Mouse (Mus musculus) cerebellum, adult 11 months (tissue): ENCODE measurements around the gene Lmod1.
"Not testable (repeated sequence)": the region's sequence is repeated elsewhere in the genome, so short reads cannot be mapped to it uniquely, and the experiment has no call there.

Source experiments
- DNase-seq: peaks from one replicate; pipeline ENCODE4 v3.0.0; 2022

The Lmod1 gene

DNA sequence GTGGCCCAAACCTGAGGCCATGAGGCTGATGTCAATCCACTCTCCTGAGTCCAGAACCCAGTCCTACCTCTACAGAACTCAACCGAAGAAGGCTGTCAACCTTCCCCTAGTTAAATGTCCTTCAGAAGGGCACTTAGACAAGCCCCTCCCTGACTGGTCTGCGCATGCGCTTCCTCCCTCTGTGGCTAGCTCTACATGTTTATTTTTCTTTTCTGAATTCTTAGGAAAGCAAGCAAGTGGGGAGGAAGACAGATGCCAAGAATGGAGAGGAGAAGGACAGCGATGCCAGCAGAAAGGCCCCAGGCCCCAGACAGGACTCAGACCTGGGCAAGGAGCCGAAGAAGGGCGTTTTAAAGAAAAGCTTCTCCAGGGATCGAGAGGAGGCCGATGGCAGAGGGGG, 38.8 kb downstream of the Lmod1 start:
- no peak for DNase-seq

DNA sequence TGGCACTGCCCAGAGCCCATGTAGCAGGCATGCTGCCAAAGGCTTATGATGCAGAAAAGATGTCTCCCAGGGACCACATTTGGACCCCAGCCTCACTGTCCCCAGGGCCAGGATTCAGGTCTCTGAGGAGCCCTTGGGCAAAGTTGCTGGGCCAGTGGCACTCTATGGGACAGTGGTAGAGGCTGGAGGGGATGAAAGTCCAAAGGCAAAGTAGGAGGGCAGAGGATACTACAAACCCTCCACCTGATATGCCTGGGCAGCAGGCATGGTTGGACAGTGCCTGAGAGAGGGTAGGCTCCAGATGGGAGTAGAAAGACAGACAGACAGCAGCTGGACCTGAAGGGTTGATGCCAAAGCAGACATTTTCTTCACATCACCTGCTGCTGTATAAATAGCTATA, 41.8 kb downstream of the Lmod1 start:
- no peak for DNase-seq

DNA sequence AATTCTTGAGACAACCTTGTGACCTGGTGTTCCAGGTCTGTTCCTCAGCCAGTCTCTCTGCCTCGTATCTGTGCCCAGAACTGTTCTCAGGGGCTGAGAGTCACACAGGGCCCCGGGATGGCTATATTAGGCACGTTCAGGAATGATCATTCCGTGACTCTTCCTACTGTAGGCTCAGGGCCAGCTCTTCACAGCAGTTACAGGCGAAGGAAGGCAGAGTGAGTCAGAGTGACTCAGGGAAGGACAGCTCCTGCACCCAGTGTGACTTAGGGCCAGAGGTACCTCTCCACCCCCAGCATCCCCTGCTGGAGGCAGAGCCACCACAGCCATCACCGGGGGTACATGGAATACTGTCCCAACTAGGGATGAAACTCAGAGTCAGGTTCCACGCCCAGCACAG, 42.4 kb downstream of the Lmod1 start:
- DNase-seq = no peak

DNA sequence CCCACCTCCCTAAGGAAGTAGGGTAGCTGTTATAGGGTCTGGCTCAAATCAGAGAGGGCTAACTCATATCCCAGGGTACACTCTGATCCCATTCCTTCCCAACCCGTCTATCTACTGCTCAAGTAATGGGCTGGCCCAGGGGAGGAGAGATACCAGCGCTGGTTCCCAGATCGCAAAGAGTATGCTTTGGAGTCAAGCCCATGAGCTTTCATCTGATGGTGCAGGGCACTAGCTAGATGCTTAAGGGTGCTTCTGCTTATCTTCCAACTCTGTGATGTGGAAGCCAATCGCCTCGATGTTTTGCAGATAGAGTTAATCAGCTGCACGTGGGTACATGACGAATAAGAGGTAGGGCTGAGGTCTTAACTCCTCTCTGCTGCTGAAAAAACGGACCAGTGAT, 43.0 kb downstream of the Lmod1 start:
- DNase-seq = no peak

DNA sequence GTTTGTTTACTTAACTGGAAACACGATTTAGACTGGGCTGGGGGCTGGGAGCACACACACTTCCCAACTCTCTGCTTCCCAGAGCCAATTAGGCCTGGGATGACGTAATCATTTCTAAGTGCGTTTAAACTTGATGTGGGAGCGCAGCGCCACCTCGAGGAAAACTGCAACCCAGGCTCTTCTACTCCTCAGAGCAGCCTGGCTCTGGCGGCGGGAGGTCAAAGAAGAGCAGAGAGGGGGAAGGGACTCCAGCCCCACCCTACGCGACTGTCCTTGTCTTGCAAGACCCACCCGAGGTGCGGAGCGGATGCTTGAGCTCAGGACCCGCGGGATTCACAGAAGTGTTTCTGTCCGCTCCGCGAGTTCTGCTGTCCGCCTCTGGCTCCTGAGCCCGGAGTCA, 43.6 kb downstream of the Lmod1 start:
- peak; percentile 87 for DNase-seq

DNA sequence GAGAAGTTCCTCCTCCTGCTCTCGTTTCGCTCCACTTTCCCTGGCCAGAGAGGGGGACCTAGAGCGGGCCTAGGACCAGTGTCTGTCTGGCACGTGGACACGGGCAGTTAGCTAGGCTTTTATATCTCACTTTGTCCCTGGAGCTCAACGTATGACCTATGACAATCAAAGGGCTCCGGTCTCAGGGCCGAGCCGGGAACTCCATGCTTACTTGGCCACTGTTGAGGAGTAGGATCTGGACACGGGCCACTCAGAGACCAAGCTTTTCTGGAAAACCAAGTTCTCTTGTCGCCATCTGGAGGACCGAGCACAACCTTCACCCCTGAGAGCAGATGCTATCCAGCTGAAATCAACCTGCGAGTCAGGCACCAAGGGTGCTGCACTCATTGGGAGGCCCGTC, 44.4 kb downstream of the Lmod1 start:
- peak; percentile 49 for DNase-seq

DNA sequence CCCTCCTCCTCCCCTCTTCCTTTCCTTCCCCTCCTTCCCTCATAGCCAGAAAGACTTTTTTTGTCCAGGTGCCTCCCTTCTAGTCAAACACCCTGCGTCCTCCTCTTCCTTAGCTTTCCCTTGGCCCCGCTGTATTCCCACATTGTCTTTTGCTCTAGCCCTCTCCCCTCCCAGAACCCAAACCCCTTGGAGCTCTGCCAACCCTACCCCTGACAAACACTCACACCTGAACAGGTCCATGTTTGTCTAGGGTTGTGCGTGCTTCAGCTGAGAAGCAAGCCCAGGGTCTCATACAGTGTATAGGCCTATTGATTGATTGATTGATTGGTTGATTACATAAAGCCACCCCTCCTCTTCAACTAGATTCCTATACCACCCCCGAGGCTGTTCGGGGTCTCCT, 44.8 kb downstream of the Lmod1 start:
- peak; percentile 21 for DNase-seq

DNA sequence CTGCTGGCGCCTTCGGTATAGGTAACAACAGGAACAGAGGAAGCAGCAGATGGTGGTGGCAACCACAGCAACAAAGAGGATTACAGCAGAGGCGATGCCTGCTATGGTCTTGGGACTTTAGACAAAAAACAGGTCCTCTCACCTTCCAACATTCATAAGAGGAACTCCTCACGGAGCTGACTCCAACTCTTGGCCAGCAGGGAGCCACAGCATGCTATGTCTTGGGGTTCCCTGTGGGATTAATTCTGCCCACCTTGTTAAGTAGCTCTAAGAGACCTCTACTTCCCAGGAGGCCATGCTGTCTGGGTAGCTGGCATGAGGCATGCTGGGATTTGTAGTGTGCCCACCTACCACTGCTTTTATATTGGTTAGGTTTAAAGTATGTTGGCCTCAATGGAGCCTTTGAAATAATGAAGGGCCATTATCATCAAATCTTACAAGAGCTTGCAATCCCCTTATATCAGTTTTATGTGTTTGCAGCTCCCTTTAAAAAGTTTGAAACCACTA, 48.6 kb downstream of the Lmod1 start:
- no peak for DNase-seq

DNA sequence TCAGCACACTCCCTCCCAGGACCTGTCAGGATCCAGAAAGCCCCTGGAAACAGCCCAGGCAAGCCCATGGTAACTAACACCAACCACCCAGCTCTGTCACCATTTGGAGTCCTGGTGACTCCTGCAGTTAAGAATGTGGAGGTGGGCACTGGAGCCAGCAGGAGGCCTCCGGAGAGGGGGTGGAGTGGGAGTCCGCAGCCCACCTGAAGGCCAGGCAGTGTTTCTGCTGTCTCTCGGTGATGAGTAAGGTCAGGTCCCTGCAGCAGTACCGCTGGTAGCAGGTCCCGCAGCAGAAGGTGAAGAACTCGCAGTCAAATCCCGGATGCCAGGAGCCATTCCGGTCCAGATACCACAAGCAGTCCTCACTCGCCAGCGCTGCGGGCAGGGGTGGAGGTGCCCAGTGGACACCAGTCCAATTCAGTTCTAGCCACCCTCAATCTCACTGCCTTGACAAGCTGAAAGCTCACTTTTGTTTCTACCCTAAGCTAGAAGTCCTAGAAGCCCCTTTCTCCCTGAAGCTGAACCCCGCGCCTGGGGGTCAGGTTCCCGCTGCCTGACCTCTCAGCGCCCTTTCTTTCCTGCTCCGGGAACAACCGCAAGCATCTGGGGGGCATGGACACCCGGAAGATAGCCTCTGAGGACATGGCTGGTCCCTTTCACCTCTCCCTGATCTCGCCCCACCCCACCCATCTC, 49.7 kb downstream of the Lmod1 start:
- DNase-seq = peak; percentile 51

DNA sequence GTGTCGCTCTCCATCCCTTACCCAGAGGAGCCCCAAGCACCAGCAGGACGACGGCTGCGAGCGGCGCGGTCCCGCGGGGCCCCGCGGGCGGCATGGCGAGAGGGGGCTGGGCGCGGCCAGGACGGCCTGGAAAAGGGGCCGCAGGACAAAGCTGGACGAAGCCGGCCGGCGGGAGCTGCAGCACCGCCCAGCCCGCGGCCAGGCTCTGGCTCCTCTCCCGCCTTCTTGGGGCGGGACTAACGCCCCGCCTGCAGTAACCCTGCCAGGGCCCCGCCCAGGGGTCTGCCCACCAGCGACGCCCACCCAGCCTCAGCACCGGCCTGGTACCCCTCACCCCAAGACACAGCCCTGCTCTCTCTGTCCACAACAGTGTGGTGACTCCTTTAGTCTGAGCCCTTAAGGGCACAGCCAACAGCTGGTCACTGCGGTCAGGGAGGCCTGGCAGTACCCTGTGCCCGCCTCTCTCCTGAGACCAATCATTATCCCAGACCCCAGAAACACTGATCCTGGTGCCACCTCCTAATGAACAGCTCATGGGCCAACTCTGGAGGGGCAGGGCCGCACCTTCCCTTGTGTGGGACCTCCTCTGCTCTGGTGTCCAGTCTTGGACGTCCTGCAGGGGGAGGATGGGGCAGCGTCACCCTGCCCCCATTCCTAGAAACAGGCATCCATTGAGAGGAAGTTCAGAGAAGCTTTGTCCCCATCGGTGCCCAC, 50.4 kb downstream of the Lmod1 start, which contains the start of gene Shisa4:
Shisa4 (minus strand) TSS at position 370 of the 714 bp plus-strand sequence.
- DNase-seq = peak; percentile 70

DNA sequence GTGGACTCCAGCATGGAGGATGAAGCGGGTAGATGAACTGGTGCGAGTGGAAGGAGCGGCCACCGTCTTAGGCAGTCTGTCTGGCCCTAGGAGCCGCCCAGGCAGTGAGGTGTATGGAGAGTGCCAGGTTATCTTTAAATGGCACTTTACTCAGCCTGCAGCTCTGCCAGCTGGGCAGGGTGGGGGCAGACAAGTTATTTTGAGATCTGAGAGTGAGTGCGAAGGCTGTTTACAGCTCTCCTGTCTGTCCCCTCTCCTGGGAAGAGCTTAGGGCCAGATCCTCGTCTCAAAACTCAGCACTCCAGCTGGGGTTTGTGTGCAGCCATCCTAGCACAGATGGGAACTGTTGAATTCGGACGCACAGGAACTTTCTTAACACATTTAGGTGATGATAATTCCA, 54.0 kb downstream of the Lmod1 start:
- DNase-seq = no peak

DNA sequence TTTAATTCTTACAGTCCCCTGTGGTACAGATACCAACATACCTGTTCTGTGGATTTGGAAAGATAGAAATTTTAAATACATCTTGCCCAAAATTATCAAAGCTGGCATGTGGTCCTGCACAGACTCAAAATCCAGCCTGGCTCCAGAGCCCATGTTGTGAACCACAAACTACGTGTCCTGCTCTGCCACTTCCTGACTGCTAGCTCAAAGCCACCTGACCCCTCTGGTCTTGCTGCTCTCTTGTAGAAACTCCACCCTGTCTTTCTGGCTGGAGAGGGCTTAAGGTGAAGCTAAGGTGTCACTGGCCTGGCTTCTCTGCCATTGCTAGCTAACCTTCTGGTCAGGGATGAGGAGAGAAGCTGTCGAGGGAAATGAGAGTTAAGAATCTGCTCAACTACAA, 54.4 kb downstream of the Lmod1 start:
- DNase-seq = no peak

DNA sequence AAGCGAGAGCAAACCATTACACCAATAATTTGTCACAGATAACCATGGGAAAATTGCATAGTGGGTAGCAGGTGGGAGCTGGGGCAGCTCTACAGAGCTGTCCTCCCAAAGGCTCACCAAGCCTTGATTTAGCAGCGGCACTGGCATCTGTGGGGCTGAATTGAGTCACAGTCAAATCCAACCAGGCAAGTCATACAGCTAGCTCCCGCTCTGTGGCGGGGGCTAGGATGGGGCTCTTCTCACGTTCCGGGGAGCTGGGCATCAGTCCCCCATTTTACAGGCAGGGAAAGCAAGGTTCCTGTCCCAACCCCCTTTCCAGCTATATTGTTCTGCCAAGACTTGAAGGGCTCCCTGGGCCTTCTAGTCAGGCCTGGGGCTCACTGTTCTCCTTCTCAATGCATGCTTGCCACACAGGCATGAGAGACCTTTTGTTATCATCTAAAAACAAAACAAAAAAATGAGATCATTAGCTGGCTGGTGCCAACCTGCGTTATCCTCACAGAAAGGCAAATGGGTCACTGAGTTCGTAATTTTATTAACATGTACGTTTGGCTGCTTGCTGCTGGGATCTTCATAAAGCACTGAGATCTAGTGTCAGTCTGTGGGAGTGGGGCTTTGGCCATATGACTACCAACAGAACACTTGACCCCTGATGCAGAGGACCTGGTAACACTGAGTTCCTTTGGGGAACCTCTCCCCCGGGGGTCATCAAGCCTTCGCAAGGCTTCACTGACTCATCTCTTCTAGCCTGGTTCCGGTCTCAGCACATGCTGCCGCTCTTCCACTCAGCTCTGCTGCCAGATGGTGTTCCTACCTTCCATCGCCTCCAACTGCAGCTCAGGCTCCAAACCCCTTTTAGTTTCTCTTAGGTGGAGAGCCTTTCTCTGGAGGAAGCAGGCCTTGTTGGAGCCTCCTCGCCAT, 55.7 kb downstream of the Lmod1 start:
- DNase-seq = peak; percentile 39

DNA sequence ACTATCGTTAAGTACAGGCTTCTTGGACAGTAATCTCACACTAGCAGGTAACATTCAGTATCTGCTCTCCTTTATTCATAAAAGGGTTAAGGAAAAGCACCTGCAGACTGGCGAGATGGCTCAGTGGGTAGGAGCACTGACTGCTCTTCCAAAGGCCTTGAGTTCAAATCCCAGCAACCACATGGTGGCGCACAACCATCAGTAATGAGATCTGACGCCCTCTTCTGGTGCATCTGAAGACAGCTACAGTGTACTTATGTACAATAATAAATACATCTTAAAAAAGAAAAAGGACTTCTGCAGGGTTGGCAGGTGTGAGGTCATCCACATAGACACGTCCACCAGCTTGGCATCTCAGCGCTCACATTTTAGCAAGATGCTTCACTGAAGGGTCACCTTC, 57.0 kb downstream of the Lmod1 start:
- not testable (repeated sequence) for DNase-seq

DNA sequence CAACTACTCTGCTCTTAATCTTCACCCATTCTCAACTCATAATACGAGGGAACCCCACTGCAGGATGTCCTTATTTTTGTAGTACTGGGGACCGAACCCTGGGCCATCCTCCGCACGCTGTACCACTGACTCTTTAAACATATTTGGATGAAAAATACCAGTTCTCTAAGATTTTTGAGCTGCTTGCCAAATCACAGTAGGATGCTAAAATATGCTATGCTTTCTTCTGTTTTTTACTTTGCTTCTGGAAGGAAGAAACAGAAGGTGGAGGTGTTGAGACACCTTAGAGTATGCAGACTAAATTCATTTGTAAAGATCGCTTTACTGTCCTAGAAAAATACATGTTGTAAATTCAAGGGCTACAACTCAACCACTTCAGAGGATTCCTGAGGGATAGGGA, 59.6 kb downstream of the Lmod1 start:
- DNase-seq = no peak

DNA sequence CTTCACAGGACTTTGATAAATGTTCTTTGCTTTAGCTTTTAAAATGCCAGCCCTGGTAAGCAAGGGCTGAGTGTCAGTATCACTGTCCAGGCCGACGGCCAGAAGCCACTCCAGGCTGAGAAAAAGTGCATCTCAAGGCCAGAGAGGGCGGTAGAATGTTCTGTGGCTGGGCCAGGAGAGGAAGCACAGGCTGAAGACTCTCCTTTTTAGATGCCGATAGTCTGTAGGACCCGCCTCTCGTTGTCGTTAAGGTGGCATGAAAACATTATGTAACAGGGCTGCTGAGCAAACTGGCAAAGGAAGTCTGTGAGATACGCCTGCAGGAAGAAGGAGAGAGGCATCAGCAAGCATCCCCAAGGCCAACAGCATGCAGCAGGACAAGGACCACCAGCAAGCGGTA, 60.6 kb downstream of the Lmod1 start:
- DNase-seq = no peak

DNA sequence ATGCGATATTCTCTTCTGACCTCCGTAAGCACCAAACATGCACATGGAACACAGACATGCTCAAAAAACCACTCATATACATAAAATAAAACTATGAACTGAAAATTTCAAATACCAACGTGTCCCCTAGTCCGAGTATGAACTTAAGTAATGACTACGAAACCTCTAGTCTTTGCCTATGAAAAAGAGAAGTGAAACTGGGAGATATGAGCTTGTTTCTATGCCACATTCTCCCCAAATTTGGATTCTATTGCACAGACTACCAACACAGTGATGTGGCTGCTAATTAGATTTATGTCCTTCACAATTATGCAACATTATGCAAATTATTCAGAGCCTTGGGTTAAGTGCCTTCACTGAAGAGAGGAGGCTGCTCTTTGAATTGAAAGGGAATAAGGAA, 74.9 kb downstream of the Lmod1 start:
- no peak for DNase-seq

DNA sequence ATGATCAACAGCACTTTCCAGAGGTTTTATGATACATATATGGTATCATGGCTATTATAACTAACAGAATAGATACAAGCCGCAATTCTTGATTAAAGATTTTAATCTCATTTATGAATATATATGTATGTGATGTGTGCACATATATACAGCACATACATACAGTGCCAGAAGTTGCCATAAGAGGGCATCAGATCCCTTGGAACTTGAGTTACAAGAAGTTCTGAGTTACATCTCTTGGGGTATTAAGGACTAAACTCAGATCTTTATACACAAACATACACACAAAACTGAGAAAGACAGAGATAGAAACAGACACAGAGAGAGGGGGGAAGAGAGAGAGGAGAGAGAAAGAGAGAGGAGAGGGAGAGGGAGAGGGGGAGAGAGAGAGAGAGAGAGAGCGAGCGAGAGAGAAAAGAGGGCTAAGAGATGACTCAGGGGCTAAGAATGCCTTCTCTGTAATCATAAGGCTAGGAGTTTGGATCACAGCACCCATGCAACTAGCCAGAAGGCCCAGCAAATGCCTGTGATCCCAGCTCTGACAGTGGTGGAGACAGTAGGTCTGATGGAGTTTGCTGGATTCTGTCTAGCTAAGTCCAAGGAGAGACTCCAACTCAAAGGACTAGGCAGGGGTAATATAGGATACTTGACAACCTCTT, 77.0 kb downstream of the Lmod1 start:
- no peak for DNase-seq

DNA sequence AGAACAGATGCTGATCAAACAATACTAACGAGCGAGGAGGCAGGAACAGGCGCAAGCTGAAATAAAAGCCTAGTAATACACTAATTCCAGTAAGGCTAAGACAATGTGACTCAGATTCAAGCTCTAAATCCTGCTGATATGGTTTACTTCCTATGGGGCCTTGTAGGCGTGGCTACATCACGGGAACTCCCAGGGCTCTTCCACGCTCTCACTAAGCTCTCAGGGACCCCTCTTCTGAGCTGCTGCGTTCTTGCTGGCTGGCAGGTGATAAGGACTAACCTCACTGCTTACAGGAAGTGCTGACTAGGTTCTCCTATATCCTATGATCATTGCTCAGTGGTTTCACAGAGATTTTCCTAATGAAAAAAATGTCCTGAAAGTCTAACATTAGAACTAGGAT, 80.7 kb downstream of the Lmod1 start:
- no peak for DNase-seq

DNA sequence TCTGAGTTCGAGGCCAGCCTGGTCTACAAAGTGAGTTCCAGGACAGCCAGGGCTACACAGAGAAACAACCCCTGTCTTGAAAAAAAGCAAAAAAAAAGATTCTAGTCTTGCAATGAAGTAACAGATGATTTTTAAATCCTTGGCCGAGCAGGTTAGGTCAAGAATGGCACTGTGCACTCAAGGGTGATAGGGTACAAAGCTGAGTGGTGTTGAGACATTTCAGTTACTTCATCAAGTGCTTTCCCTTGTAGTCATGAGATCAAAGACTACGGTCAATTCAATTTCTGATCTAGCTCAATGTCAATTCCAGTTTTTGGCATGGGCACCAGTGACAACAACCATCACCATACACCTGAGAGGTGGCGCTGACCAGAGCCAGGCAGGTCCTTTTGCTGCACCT, 84.4 kb downstream of the Lmod1 start:
- DNase-seq = no peak

DNA sequence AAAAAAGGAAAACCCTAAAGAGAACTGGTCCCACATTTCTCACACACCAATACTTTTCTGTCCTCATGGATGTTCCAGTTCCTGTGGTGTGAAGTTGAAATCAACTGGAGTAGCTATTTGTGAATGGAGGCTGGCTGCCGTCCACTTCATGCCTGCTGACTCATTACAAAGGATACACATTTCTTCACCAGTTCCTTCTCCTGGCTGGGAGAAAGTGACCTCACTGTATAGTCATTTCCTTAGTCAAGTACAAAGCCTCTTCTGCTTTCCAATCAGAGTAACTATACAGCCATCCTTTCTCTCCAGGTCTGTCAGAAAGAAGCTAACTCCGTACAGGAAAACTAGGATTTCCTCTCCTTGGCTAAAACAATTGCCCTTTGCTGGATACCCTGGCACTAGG, 86.4 kb downstream of the Lmod1 start:
- no peak for DNase-seq

DNA sequence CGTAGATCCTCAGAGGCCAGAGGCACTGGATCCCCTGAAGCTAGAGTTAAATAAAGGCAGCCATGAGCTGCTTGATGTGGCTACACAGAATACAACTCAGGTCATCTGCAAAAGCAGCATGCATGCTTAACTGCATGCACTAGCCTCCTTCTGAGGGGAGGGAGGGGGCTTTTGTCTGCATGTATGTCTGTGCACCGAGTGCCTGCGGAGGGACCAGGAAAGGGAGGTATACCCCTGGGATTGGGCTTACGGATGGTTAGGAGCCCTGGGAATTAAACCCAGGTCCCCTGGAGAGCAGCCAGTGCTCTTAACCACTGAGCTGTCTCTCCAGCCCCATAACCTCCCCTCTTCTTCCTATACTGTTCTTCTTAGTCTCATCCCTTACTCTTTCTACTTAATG, 87.5 kb downstream of the Lmod1 start:
- no peak for DNase-seq

DNA sequence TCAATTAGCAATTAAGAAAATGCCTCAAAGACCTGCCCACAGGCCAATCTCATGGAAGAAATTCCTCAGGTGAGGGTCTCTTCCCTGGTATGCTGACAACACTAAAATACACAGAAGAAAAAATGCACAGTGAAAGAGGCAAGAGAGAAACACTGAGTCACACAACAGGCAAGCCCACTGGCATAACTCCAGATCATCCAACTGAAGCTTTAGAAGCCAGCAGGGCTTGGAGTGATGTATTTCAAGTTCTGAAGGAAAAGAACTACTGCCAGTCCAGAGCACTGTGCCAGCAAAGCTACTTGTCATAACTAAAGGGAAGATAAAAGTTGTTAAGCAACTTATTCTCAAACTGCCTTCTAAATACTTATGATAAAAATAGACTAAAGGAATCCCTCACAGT, 89.4 kb downstream of the Lmod1 start:
- DNase-seq = no peak
